Mouse (Mus musculus) G1E (cell line): Measurements from ENCODE around the gene Trp53rkb.

Experiments
- CTCF ChIP-seq: IDR thresholded peaks from 2 replicates; pipeline ENCODE4 v1.5.1; 2012; ENCODE audit warnings: low read depth, low read length, inconsistent platforms, mixed read lengths
- GATA1 ChIP-seq: IDR thresholded peaks from 2 replicates; pipeline ENCODE4 v1.6.1; 2012; ENCODE audit warnings: borderline replicate concordance, low read length, inconsistent platforms, mixed read lengths
- GATA2 ChIP-seq: IDR thresholded peaks from 2 replicates; pipeline ENCODE4 v1.6.1; 2012; ENCODE audit warnings: low read depth, low read length, inconsistent platforms, borderline replicate concordance
- POLR2AphosphoS5 ChIP-seq: IDR thresholded peaks from 2 replicates; pipeline ENCODE4 v1.6.1; 2012; ENCODE audit warnings: low read depth, low read length, inconsistent platforms; ENCODE audit not compliant: insufficient replicate concordance
- TAL1 ChIP-seq: conservative IDR thresholded peaks from 2 replicates; pipeline ENCODE4 v1.6.1; 2012; ENCODE audit warnings: low read depth, low read length, inconsistent platforms, mixed read lengths

- TF ChIP-seq GATA1 (no peak), POLR2AphosphoS5 (no peak), CTCF (no peak), GATA2 (no peak), TAL1 (no peak)
Observed at GRCm38 (mm10) chr2:166830350-166830749, 38.0 kb downstream of the Trp53rkb start.
